Mouse (Mus musculus): ENCODE results near the gene Sh3d19.

GRCm38 (mm10) chr3:85955704-85956103, 15.2 kb upstream of the Sh3d19 start:
- TF ChIP-seq MYC (IDR thresholded peaks at IDR 0.05; ENCODE audit: low read depth, low read length): no peak
- no peak for TF ChIP-seq MAFK (IDR thresholded peaks at IDR 0.05; ENCODE audit: insufficient replicate concordance, low read length)
- no peak for TF ChIP-seq POLR2A (IDR thresholded peaks at IDR 0.05; ENCODE audit: low read depth, low read length)
- TF ChIP-seq ZNF384 (IDR thresholded peaks at IDR 0.05; ENCODE audit: low read depth, low read length): no peak
- no peak for TF ChIP-seq JUND (conservative IDR thresholded peaks at IDR 0.05; ENCODE audit: low read depth, low read length)
- no peak for TF ChIP-seq CTCF (conservative IDR thresholded peaks at IDR 0.05 in 1 of 2, IDR thresholded peaks at IDR 0.05 in 1 of 2; ENCODE audit: low read depth in 2 of 2, low read length in 2 of 2)
- TF ChIP-seq CHD1 (IDR thresholded peaks at IDR 0.05; ENCODE audit: low read depth, low read length): no peak
- no peak for TF ChIP-seq EP300 (IDR thresholded peaks at IDR 0.05; ENCODE audit: low read length)
- TF ChIP-seq MAX (IDR thresholded peaks at IDR 0.05; ENCODE audit: low read length): no peak
- no peak for TF ChIP-seq NELFE (IDR thresholded peaks at IDR 0.05; ENCODE audit: low read depth, low read length)
- no peak for TF ChIP-seq CHD2 (IDR thresholded peaks at IDR 0.05; ENCODE audit: low read length)
- TF ChIP-seq E2F4 (IDR thresholded peaks at IDR 0.05; ENCODE audit: insufficient replicate concordance, low read depth, low read length): no peak
